Mouse (Mus musculus) urinary bladder, postnatal 4 days (tissue): ENCODE measurements around the gene Frat1.
A peak's percentile ranks its signal among the peaks of the same experiment; 100 is the strongest.

Experiments
- DNase-seq, 2 experiments: peaks; one replicate each; pipeline ENCODE4 v3.0.0; 2021 to 2022; ENCODE audit warnings: low spot score in 2 of 2

Gene Frat1

DNA sequence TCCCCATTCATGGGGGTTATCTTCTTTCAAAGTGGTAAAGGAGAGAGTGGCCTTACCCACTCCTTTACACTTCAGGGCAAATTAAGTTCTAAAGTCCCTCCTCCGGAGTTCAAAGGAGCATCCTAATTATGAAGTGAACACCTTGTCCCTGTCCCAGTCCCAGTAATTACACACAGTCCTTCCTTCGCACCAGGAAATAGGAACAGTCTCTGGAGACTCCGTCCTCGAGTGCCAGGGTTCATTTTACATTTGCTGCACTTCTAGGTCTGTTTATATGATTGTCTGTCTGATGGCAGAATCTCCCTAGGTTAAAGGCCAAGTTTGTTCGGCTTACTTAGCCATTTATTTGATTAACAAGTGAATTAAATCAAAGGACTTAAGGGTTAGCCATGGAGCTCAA, 13.4 kb upstream of the Frat1 start:
- no peak for DNase-seq

DNA sequence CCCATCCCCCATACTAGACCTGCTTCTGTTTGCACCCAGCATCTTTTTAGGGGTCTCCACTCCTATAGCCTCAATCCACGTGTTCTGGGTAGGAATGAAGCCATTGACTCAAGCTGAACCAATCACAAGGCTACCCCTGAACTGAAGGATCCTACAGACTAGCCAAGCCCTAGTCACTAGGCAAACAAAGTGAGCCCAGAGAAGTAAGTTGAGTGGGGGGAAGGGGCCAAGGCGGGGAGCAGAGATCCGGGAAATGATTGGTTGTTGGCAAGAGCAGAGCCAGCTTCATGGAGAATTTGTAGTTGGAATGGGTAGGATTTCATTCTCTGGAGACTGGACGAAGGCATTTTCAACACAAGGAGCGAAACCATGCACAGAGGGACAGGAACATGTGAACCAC, 12.9 kb upstream of the Frat1 start:
- no peak for DNase-seq

DNA sequence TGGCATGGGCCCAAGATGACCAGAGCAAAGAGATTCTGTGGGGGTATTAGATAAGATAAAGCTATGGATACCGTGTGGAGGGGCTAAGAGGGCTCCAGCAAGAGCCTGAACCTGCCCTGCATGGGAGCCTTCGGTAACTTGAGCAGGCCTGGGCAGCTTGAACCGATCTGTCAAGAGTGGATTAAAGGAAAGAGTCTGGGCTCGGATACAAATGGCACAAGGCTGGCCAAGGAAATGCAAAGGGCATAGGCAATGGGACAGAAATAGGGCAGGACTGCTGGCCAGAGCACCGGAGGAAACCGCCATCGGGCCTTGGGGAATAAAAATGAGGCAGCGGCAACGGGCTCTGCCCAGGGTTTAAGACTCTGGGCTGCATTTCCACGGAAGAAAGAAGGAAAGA, 12.4 kb upstream of the Frat1 start:
- DNase-seq, result no peak

DNA sequence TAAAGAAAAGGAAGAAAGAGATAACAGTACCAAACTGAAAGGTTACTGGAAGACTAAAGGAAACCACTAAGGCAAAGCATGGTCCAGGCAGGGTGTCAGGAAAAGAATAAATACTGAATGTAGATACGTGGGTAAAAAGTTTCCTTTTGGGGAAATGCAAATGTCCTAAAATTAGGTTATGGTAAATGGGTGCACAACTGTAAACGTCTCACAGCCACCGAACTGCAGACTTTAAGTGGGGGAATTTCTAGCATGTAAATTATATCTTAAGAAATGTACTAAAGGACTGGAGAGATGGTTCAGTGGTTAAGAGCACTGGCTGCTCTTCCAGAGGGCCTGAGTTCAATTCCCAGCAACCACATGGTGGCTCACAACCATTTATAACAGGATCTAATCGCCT, 11.0 kb upstream of the Frat1 start:
- DNase-seq, result no peak

DNA sequence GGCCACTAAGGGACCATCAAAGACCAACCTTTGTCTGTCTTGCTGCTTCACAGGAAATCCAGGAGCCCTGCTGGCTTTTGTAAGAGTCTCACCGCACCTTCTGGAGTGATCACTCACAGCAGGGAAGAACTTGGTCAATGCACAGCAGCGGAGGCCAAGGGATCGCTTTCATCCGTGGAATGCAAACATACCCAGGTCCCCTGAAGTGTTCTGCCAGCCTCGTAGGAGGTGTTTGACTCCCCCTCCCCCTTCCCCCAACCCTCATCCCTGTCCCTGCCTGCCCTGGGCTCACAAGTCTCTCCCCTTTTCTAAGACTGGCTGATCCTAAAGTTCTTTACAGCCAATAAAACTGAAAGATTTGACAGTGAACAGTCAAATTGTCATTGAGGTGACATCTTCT, 8.3 kb upstream of the Frat1 start:
- DNase-seq, result no peak

DNA sequence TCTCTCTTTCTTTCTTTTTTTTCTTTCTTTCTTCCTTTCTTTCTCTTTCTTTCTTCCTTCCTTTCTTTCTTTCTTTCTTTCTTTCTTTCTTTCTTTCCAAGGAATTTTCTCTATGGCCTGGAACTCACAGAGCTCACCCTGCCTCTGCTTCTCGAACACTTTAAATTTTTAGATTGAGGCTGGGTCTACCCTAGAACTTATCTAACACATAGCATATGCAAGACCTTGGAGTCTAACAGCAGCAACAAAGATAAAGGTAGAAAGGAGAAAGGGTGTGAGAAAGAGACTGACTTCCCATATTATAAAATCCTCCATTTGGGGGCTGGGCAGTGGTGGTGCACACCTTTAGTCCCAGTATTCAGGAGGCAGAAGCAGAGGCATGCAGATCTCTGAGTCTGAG, 7.2 kb upstream of the Frat1 start:
- no peak for DNase-seq

DNA sequence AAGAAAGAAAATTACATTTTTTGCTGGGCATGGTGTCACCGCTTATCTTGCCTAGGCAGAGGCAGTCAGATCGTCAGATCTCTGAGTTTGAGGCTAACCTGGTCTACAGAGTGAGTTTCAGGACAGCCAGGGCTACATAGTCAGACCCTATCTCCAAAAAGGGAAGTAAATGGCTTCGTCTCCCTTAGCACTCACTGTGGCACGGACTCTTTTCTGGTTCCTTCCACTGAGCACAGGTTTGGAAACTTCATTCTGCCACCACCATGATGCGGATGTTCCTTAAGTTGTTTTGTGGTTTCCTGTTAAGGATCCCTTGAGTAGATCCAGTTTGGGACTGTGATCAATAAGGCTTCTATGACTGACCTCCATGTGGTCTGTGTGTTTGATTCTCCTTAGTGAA, 4.8 kb upstream of the Frat1 start:
- no peak for DNase-seq

DNA sequence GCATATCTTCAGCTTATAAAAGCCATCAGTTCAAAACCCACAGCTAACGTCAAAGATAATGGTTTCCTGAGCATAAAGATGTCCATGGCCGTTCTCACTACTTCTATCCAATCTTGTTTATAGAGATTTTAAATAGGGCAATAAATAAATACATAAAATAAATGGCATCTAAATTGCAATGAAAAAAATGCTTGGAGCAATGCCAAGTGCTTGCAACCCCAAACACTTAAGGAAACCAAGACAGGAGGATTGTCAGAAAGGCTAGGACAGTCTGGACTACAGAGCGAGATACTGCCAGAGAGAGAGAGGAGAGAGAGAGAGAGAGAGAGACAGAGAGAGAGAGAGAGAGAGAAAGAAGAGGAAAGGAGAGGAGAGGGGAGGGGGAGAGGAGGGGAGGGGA, 3.2 kb upstream of the Frat1 start:
- DNase-seq, result no peak

DNA sequence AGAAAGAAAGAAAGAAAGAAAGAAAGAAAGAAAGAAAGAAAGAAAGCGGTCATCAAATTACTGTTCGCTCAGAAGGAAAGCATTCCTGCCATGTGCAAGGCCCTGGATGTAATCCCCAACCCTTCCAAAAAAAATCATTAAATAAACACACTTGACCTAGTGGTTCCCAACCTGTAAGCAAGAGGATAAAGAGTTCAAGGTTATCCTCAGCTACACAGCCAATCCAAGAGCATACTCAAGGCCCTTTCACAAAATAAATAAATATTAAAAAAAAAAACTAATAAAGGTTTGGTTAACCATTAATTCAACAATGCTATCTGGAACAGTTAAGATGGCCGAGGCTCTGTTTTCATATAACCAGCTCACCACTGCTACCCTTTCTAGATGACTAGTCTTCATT, 829 bp upstream of the Frat1 start:
- no peak for DNase-seq

DNA sequence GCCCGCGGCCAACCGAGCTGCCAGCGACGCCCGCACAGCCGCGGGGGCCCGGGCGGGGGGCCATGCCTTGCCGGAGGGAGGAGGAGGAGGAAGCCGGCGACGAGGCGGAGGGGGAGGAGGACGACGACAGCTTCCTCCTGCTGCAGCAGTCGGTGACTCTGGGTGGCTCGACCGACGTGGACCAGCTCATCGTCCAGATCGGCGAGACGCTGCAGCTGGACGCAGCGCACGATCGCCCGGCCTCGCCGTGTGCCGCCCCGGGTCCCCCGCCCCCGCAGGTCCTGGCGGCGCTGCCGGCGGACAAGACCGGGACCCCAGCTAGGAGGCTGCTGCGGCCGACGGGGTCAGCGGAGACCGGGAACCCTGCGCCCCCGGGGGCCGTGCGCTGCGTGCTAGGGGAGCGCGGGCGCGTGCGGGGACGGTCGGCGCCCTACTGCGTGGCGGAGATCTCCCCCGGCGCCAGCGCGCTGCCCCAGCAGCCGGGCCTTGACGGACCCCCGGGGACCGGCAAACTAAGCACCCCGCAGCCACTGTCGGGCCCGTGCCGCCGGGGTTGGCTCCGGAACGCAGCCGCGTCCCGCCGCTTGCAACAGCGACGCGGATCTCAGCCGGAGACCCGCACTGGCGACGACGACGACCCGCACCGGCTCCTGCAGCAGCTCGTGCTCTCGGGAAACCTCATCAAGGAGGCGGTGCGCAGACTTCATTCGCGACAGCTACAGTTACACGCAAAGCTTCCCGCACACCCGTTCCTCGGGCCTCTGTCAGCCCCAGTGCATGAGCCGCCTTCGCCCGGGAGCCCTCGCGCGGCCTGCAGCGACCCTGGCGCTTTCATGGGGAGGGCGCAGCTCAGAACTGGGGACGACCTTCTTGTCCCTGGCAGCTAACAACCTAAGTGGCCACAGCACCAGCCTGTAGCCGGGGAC, 599 bp downstream of the Frat1 start:
- DNase-seq, result peak; percentile 75 to 76

DNA sequence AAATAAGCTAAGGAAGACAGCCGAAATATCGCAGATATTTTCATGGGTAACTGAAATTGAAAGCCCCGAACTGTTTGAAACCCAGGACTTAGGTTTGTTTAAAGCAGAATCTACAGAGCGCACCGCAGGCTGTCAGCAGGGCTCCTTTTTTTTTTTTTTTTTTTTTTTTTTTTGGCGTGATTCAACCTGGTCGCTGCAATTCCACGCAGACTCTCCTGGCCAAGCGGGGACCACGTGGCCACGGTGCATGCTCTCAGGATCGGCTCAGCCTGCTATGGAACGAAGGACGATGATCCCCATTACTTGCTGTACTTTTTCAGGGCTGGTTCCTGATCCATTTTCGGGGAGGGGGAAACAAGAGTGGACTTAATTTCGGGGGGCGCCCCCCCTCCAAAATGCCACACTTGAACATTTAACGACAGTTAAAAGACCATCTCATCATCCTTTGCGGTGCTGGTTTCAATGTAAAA, 1.4 kb downstream of the Frat1 start:
- no peak for DNase-seq

DNA sequence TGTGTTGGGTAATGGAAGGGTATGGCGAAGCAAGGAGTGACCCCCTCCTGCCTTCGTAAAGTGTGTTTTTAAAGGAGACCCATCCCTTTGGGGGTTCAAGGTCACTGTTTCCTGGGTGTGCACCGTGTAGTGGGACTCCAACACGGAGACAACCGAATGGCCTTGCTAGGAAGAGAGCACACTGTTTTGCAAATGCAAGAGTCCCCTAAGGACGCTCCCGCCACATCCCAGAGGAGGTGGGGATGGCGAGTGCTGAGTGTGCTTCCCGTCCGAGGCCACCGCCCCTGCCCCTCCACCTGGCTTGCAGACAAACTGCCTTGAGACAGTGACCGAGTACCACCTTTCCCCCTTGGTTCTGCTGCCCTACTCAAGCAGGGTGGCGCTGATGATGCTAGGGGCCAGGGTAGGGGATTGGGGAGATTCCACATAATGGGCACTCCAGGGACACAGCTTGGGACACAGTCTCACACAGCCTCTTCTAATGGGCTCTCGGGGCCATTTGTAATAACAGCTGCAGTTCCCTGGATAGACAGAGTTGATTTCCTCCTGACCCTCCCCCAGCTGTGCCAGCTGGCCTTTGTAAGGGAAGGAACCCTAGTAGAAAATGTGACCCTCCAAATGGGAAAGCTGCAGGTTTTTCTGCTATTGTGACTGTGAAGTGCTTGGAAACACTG, 2.1 kb downstream of the Frat1 start:
- DNase-seq, result no peak

DNA sequence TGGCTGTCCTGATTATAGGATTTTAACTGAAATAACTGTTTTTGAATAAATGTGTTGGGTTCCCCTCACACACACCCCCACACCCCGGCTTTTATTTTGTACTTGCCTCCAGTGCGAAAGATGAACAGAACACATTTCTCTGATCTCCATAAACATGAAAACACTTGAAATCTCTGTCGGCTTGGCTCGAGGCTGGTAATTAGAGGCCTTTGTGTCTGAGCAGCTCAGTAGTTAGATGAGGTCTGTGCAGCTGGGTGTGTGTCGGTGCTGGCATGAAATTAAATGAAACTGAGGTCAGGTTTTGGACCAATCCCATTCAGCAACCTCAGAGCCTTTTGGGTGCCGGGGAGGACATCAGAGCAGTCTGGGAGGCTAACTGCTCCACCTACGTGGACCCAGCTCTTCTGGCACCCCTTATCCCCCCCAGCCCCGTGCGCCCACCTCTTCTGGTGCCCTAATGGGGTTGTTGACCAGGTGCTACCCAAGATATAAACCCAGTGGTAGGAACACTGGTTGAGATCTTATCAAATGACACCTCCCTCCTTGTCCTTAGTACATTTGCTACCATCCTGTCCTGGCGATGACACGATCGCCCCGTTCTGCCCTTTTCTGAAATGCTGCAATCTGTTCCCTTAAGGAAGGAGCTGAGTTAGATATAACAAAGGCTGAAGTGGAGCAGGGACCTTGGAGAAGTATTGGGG, 2.9 kb downstream of the Frat1 start:
- no peak for DNase-seq

DNA sequence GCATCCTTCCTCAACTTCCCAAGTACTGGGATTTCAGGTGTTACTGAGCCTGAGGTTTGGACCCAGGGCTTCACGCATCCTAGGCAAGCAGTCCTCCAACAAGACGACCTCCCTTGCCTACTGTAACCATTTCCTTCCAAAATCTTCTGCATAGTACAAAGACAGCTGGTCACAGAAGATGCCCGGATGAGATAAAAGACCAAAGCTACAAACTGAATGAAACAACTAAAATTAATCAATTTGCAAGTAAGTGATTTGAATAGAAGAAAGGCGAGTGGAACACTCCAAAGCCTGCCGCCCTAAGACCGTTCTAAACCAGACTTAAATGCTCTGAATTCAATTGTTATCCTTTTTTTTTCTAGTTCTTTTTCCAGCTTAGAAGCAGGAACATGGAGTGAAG, 5.6 kb downstream of the Frat1 start:
- no peak for DNase-seq

DNA sequence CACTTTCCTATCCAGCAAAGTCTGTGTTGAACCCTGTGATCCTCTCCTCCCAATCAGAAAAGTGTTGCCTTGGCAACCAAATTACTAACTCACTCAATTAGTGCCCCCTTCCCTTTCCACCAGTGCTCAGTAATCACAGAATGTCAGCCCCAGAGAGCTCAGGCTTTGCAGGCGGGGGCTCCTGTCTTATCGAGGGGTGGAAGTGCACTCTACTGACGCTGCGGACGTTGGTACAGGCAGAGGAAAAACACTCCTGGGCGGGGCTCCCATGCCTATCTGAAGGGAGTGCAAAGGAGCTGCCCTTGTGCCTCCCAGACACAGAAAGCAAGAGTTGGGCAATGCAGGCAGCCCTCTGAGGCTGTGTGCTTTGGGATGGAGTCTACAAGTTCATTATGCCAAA, 6.0 kb downstream of the Frat1 start:
- DNase-seq, result no peak

DNA sequence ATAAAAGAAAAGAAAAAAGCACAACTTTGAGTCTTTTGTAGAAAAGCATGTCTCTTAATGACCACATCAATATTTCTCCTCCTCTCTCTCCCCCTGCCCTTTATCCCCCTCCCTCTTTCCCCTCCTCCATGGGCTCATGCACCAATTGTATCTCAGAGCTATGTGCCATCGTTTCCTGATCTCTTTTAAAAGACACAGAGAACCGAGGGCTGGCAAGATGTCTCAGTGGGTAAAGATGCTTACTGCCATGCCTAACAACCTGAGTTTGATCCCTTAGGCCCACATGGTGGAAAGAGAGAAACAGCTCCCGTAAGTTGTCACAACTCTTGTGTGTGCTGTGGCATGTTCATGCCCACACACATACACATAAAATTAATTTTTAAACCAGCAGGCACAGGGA, 6.9 kb downstream of the Frat1 start:
- no peak for DNase-seq

DNA sequence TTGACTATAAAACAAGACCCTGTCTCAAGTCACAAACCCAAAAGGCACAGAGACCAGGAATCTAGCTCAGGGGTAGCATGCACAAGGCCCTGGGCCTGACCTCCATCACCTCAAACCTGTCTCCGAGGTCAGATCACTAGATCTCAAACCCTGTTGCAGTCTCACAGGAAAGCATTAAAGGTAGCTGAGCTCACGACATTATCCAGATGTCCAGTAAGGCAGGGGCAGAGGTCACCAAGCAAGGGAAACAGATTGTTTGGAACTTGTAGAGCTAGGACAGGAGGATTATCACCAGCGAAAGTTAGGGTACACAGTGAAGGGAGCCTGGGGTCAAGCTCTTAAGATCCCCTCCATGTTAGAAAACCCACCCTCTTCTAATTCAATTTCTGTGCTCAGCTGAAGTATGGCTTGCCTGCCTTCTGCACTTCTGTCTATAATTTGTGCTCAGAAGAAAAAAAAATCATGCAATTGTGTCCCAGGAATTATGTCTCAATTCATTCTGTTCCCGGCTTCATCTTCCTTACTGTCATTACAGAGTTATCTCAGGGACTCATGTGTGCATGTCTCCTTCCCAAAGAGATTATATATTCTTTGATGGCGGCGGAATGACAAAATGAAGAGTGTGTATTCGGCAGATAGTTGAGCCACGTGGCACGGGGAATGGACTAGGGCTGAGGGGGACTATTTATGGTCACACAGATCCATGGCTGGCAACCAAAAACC, 7.6 kb downstream of the Frat1 start:
- no peak for DNase-seq

DNA sequence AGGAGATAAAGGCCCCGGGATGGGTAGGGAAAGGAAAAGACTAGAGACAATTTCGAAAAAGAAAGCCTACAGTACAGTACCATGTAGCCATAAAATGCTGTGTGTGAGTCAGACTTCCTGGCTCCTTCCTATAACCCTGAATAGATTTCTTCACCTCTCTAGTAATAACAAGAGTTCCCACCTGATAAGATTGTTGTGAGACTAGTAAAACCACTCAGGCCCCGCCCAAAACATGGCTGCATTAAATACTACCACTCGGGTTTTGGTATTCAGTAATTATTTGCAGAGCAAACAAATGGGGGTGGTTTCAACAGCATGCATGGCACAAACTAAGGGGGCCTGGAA, 8.1 kb downstream of the Frat1 start:
- no peak for DNase-seq

DNA sequence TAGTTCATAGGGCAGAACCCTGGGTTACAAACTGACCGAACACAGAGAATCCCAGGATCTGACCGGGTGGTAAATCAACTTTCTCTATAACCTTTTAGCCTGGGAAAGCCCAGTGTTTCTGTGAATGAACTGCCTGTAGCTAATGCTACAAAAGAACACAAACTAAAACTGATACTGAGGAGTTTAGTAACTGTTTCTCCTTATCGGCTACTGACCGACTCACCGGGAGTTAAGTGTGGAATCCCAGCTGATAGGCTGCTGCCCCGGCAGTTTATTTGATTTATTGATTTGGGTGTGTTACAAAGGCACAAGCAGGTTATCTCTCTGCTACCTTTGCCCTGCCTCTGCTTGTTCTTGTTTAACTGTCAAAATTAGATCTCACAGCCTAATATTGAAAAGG, 9.0 kb downstream of the Frat1 start:
- DNase-seq, result no peak

DNA sequence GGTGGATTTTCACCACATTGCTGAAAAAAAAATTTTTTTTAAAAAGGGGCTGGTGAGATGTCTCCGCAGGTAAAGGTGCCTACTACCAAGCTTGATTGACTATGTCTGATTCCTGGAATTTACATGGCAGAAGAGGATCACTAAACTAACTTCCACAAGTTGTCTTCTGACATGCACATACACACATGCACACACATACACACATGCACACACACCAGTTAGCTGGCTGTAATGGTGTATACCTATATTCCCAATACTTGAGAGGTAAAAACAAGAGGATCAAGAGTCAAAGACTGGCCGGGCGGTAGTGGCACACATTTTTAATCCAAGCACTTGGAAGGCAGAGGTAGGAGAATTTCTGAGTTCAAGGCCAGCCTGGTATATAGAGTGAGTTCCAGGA, 9.9 kb downstream of the Frat1 start:
- no peak for DNase-seq

DNA sequence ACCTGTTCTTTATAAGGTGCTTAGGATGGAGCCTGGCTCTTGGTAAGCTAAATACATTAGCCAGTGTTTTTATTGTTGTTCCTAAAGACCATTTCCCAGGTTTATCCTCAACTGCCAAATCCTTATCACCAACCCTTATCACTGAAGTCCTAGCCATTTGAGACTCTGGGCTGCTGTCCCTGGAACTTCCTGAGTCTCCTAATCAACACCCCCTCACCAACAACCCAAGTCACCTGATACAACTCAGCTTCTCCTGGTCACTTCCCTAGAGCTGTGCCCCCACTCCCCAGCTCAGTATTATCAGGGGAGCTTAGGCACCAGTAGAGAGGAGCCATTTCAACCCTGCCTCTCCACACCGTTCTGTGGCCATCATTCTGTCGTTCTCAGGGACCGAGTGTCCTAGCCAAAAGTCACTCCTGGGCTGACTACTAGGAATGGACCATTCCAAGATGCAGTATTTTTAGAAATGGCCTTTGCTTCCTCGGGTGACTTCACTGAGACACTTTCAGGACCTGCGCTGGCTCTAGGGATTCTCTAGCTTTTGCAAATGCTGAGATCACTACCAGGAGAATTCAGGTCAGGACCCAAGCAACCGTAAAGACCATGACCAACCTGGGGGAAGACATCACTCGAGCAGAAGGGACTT, 11.5 kb downstream of the Frat1 start:
- no peak for DNase-seq

DNA sequence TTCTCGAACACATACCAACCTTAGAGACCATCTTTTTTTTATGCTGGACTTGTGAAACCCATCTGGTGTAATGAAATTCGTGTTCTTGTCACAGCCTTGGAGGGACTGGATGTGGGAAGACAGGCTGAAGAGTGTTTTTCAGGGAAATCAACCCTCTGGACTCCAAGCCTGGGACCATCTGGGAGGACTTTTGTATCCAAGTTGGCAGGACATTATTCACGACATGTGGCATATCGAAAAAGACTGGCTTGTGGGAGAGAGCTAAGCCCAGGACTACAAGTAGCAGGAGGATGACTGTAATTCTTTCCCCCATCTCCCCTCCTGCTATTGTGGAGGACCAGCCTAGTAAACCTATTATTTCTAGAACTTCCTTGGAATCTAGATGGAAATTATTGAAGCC, 12.4 kb downstream of the Frat1 start:
- no peak for DNase-seq
